Comparison of ENCODE assay signal across 14 mouse cellular contexts in genomic region chr12:84856532-84856931, GRCm38 (mm10). TPM values are rescaled to one million over a fixed set of nuclear protein-coding genes. Genes with fewer than 3 reads are reported as not detected.
"Had no signal": no experiment of that assay in that cellular context is flagged by ENCODE, and none has a peak within 500 bp of the region (broad histone marks: within the 10 kb centered on the region; RNA-seq: fewer than 3 reads in every experiment).

No protein-coding gene starts in this region.

- H3K36me3 ChIP-seq: limb, embryonic 12.5 days; limb, embryonic 15.5 days had no signal

- DNase-seq: kidney, adult 18-20 months; kidney, adult 9 months; kidney, postnatal 14 days; kidney, postnatal 4 days; left cerebral cortex, postnatal 4 days; lung, embryonic 14.5 days; midbrain, embryonic 14.5 days; thymus, adult 18-20 months; thymus, postnatal 36 days had no signal

- H3K27me3 ChIP-seq: limb, embryonic 15.5 days had no signal

- H3K27ac ChIP-seq: limb, embryonic 12.5 days; limb, embryonic 15.5 days had no signal

- H3K9me3 ChIP-seq: limb, embryonic 12.5 days; limb, embryonic 15.5 days had no signal

- ATAC-seq: inflammation-experienced regulatory T-cells, adult 6 months; intestine, embryonic 16.5 days had no signal

- H3K4me3 ChIP-seq: limb, embryonic 12.5 days; limb, embryonic 15.5 days had no signal

- H3K4me2 ChIP-seq: limb, embryonic 12.5 days; limb, embryonic 15.5 days; lung, embryonic 14.5 days; midbrain, embryonic 11.5 days had no signal

- H3K9ac ChIP-seq: limb, embryonic 12.5 days; limb, embryonic 15.5 days; lung, embryonic 14.5 days had no signal

RNA-seq across cellular contexts. Expression of gene Ltbp2, which starts 19.8 kb away (rescaled TPM):
- polyA plus RNA-seq: inflammation-experienced regulatory T-cells, adult 6 months had no signal
